Mouse (Mus musculus) cerebellum, adult 2 months (tissue): ENCODE results near the gene Cfd. TPM values are rescaled to one million over a fixed set of nuclear protein-coding genes. Genes with fewer than 3 reads are reported as not detected.

Experiments used
- DNase-seq, 2 experiments: peaks; one replicate each; pipeline ENCODE4 v3.0.0; 2021
- H3K27ac ChIP-seq: fragments of 200-500 bp; 2 replicates; pipeline ENCODE4 v1.5.1; 2012; ENCODE audit warnings: low read length, control low read depth, inconsistent platforms; ENCODE audit not compliant: insufficient read depth
- H3K27me3 ChIP-seq: fragments of 200-500 bp; 2 replicates; pipeline ENCODE4 v1.6.1; 2012; ENCODE audit warnings: inconsistent platforms, mild to moderate bottlenecking, low read length, moderate library complexity; ENCODE audit not compliant: control insufficient read depth, insufficient read depth
- H3K4me1 ChIP-seq: fragments of 200-500 bp; 2 replicates; pipeline ENCODE4 v1.6.1; 2011; ENCODE audit warnings: low read length; ENCODE audit not compliant: control insufficient read depth, insufficient read depth
- H3K4me3 ChIP-seq: fragments of 200-500 bp; replicated peaks from 2 replicates; pipeline ENCODE3; 2011; ENCODE audit warnings: mild to moderate bottlenecking, low read depth, low read length, control low read depth; ENCODE audit not compliant: insufficient read depth
- CTCF ChIP-seq: fragments of 200-500 bp; IDR thresholded peaks from 2 replicates; pipeline ENCODE4 v1.5.1; 2011; ENCODE audit warnings: low read depth, mild to moderate bottlenecking, control low read depth, low read length, moderate library complexity, borderline replicate concordance; ENCODE audit not compliant: insufficient read depth
- POLR2A ChIP-seq: fragments of 200-500 bp; IDR thresholded peaks from 2 replicates; pipeline ENCODE4 v1.6.1; 2011; ENCODE audit warnings: low read length, control low read depth, borderline replicate concordance; ENCODE audit not compliant: insufficient read depth
- WGBS: fragments of 180-500 bp; shearing (Covaris S2); methylation state at CpG from one replicate; pipeline ENCODE4 v1.1.7; 2018; 5-methylcytosine and 5-hydroxymethylcytosine counted together
- polyA plus RNA-seq: library from polyadenylated mRNA; depleted of rRNA; stranded (reverse); fragments of >200 nt; gene quantifications from 2 replicates; pipeline ENCODE4 v1.2.3, GENCODE M21; 2012; rRNA removed

Cfd gene
- polyA plus RNA-seq, result 0.29 and 0.41 TPM in 2 replicates

- no peaks in the 10 kb centered on the region for H3K27me3 ChIP-seq
- TF ChIP-seq CTCF (no peak), POLR2A (no peak)
- no peaks in the 10 kb centered on the region for H3K4me1 ChIP-seq
- WGBS, result 26% methylated on average over 5 of the region's 5 CpGs
- no peak within 1 kb of the TSS for H3K4me3 ChIP-seq
- DNase-seq, result no peak
- no peak within 1 kb of the TSS for H3K27ac ChIP-seq
Measured at GRCm38 (mm10) chr10:79890670-79891069, at the start of gene Cfd. Gene Cfd (plus strand): TSS chr10:79890853.

- no peak for DNase-seq
- Histone ChIP-seq H3K4me3 (no peak overlapping the region), H3K27me3 (no peaks in the 10 kb centered on the region), H3K27ac (no peak overlapping the region), H3K4me1 (peaks cover 5% of the 10 kb centered on the region; the same call in 1 of the 2 replicates)
- TF ChIP-seq POLR2A (no peak), CTCF (no peak)
- 75% methylated on average over 3 of the region's 3 CpGs for WGBS
Measured at GRCm38 (mm10) chr10:79842322-79842721, 48.3 kb upstream of the Cfd start.

- DNase-seq, result no peak
- peaks cover 5% of the 10 kb centered on the region; the same call in 1 of the 2 replicates for H3K4me1 ChIP-seq
- H3K27me3 ChIP-seq, result no peaks in the 10 kb centered on the region
- H3K27ac ChIP-seq, result no peak overlapping the region
- WGBS, result 36% methylated on average over 6 of the region's 6 CpGs
- no peak for TF ChIP-seq CTCF
- no peak for TF ChIP-seq POLR2A
- H3K4me3 ChIP-seq, result no peak overlapping the region
Measured at GRCm38 (mm10) chr10:79843476-79843875, 47.2 kb upstream of the Cfd start.

GRCm38 (mm10) chr10:79846553-79846952, 44.1 kb upstream of the Cfd start:
- WGBS, result 75% methylated on average over 5 of the region's 5 CpGs
- H3K4me1 ChIP-seq, result no peaks in the 10 kb centered on the region; the same call in 1 of the 2 replicates
- TF ChIP-seq CTCF, result no peak
- TF ChIP-seq POLR2A, result no peak
- H3K27me3 ChIP-seq, result no peaks in the 10 kb centered on the region
- DNase-seq, result no peak
- no peak overlapping the region for H3K4me3 ChIP-seq
- no peak overlapping the region for H3K27ac ChIP-seq

- WGBS, result 61% methylated on average over 8 of the region's 8 CpGs
- H3K4me1 ChIP-seq, result peaks cover 7% of the 10 kb centered on the region
- H3K4me3 ChIP-seq, result no peak overlapping the region
- TF ChIP-seq CTCF (no peak), POLR2A (no peak)
- no peak for DNase-seq
- H3K27me3 ChIP-seq, result no peaks in the 10 kb centered on the region
- H3K27ac ChIP-seq, result no peak overlapping the region
Measured at GRCm38 (mm10) chr10:79849941-79850628, 40.6 kb upstream of the Cfd start.

GRCm38 (mm10) chr10:79851653-79852052, 39.0 kb upstream of the Cfd start:
- TF ChIP-seq POLR2A (no peak), CTCF (no peak)
- no peak overlapping the region for H3K27ac ChIP-seq
- no peaks in the 10 kb centered on the region for H3K27me3 ChIP-seq
- 86% methylated on average over 3 of the region's 3 CpGs for WGBS
- DNase-seq, result no peak
- peaks cover 12% of the 10 kb centered on the region for H3K4me1 ChIP-seq
- no peak overlapping the region for H3K4me3 ChIP-seq

- WGBS, result 61% methylated on average over 9 of the region's 9 CpGs
- H3K27ac ChIP-seq, result peak overlapping the region; percentile 74
- peaks cover 17% of the 10 kb centered on the region for H3K4me1 ChIP-seq
- H3K4me3 ChIP-seq, result no peak overlapping the region
- DNase-seq, result no peak
- H3K27me3 ChIP-seq, result no peaks in the 10 kb centered on the region
- TF ChIP-seq POLR2A (no peak), CTCF (no peak)
Measured at GRCm38 (mm10) chr10:79852107-79852789, 38.4 kb upstream of the Cfd start.

- H3K27ac ChIP-seq, result peak overlapping the region; percentile 74
- WGBS, result 26% methylated on average over 8 of the region's 8 CpGs
- no peak for DNase-seq
- no peaks in the 10 kb centered on the region for H3K27me3 ChIP-seq
- TF ChIP-seq POLR2A (no peak), CTCF (no peak)
- peaks cover 23% of the 10 kb centered on the region for H3K4me1 ChIP-seq
- H3K4me3 ChIP-seq, result peak overlapping the region; percentile 73
Measured at GRCm38 (mm10) chr10:79852827-79853226, 37.8 kb upstream of the Cfd start.
